Mouse (Mus musculus) midbrain, embryonic 15.5 days (tissue): ENCODE data around the gene Itk. TPM values are rescaled to one million over a fixed set of nuclear protein-coding genes. Genes with fewer than 3 reads are reported as not detected.

Experiments used
- ATAC-seq: fragments of 200-750 bp; cut with Nextera tagmentation; replicated peaks from 2 replicates; pipeline ENCODE4 v1.8.0; 2017; ENCODE audit warnings: moderate TSS enrichment
- H3K27ac ChIP-seq: fragments of 300-500 bp; sonication (generic); 2 replicates; pipeline ENCODE4 v1.5.1; 2015; ENCODE audit warnings: mild to moderate bottlenecking, inconsistent platforms
- H3K27me3 ChIP-seq: fragments of 300-500 bp; sonication (generic); replicated peaks from 2 replicates; pipeline ENCODE4 v1.6.1; 2015; ENCODE audit warnings: inconsistent platforms
- H3K36me3 ChIP-seq: fragments of 300-500 bp; sonication (generic); replicated peaks from 2 replicates; pipeline ENCODE4 v1.6.1; 2015; ENCODE audit warnings: inconsistent platforms
- H3K4me1 ChIP-seq: fragments of 300-500 bp; sonication (generic); 2 replicates; pipeline ENCODE4 v1.6.1; 2015; ENCODE audit warnings: inconsistent platforms
- H3K4me2 ChIP-seq: fragments of 300-500 bp; sonication (generic); 2 replicates; pipeline ENCODE4 v1.6.1; 2015; ENCODE audit warnings: inconsistent platforms, mild to moderate bottlenecking, moderate library complexity
- H3K4me3 ChIP-seq: fragments of 300-500 bp; sonication (generic); 2 replicates; pipeline ENCODE4 v1.5.1; 2015; ENCODE audit warnings: mild to moderate bottlenecking, inconsistent platforms
- H3K9ac ChIP-seq: fragments of 300-500 bp; sonication (generic); 2 replicates; pipeline ENCODE4 v1.6.1; 2015; ENCODE audit warnings: mild to moderate bottlenecking, inconsistent platforms
- H3K9me3 ChIP-seq: fragments of 300-500 bp; sonication (generic); 2 replicates; pipeline ENCODE4 v1.6.1; 2016; ENCODE audit warnings: inconsistent platforms
- WGBS: fragments of 180-500 bp; shearing (Covaris S2); methylation state at CpG from one replicate; pipeline ENCODE4 v1.1.7; 2015; ENCODE audit warnings: mixed read lengths; 5-methylcytosine and 5-hydroxymethylcytosine counted together
- polyA plus RNA-seq: library from polyadenylated mRNA; unstranded; fragments of >200 nt; fragmentation: Nextera tagmentation; extraction: Ambion mirVana; gene quantifications from 2 replicates; pipeline ENCODE4 v1.2.1, GENCODE M21; 2015

Itk gene
- polyA plus RNA-seq, 1 experiment from 2014 or later: not detected

- no peak overlapping the region for H3K4me3 ChIP-seq
- no peak overlapping the region for H3K9ac ChIP-seq
- no peak for ATAC-seq
- H3K36me3 ChIP-seq: no peaks in the 10 kb centered on the region
- 79% methylated on average over 6 of the region's 6 CpGs for WGBS
- H3K9me3 ChIP-seq: no peaks in the 10 kb centered on the region
- H3K4me2 ChIP-seq: no peak overlapping the region
- no peaks in the 10 kb centered on the region for H3K27me3 ChIP-seq
- H3K27ac ChIP-seq: no peak overlapping the region
- H3K4me1 ChIP-seq: no peaks in the 10 kb centered on the region
Measured at GRCm38 (mm10) chr11:46388438-46388837, 877 bp downstream of the Itk start.

GRCm38 (mm10) chr11:46387061-46387460, 2.3 kb downstream of the Itk start:
- no peak for ATAC-seq
- Histone ChIP-seq H3K4me1 (no peaks in the 10 kb centered on the region), H3K27ac (no peak overlapping the region)

GRCm38 (mm10) chr11:46386556-46386955, 2.8 kb downstream of the Itk start:
- WGBS: 91% methylated on average over 8 of the region's 8 CpGs

More at GRCm38 (mm10) chr11:46387061-46387460, 2.3 kb downstream of the Itk start:
- H3K27me3 ChIP-seq: no peaks in the 10 kb centered on the region
- no peak overlapping the region for H3K4me3 ChIP-seq
- 91% methylated on average over 8 of the region's 8 CpGs for WGBS
- no peaks in the 10 kb centered on the region for H3K9me3 ChIP-seq
- no peak overlapping the region for H3K9ac ChIP-seq
- no peak overlapping the region for H3K4me2 ChIP-seq
- H3K36me3 ChIP-seq: no peaks in the 10 kb centered on the region

GRCm38 (mm10) chr11:46384925-46385324, 4.4 kb downstream of the Itk start:
- Histone ChIP-seq H3K9me3 (no peaks in the 10 kb centered on the region), H3K9ac (no peak overlapping the region), H3K27me3 (no peaks in the 10 kb centered on the region), H3K4me1 (no peaks in the 10 kb centered on the region), H3K4me2 (no peak overlapping the region), H3K36me3 (no peaks in the 10 kb centered on the region), H3K27ac (no peak overlapping the region), H3K4me3 (no peak overlapping the region)
- no peak for ATAC-seq
- whole genome bisulfite sequencing: 79% methylated on average over 2 of the region's 2 CpGs

More at GRCm38 (mm10) chr11:46386556-46386955, 2.8 kb downstream of the Itk start:
- ATAC-seq: no peak
- H3K9me3 ChIP-seq: no peaks in the 10 kb centered on the region
- H3K4me3 ChIP-seq: no peak overlapping the region
- no peaks in the 10 kb centered on the region for H3K27me3 ChIP-seq
- no peak overlapping the region for H3K27ac ChIP-seq
- no peaks in the 10 kb centered on the region for H3K4me1 ChIP-seq
- no peaks in the 10 kb centered on the region for H3K36me3 ChIP-seq
- no peak overlapping the region for H3K9ac ChIP-seq
- no peak overlapping the region for H3K4me2 ChIP-seq

GRCm38 (mm10) chr11:46382466-46382865, 6.8 kb downstream of the Itk start:
- WGBS: 92% methylated on average over 4 of the region's 4 CpGs
- no peak overlapping the region for H3K27ac ChIP-seq
- no peak for ATAC-seq
- no peak overlapping the region for H3K4me3 ChIP-seq
- no peaks in the 10 kb centered on the region for H3K4me1 ChIP-seq
- H3K9me3 ChIP-seq: no peaks in the 10 kb centered on the region
- no peak overlapping the region for H3K4me2 ChIP-seq
- H3K9ac ChIP-seq: no peak overlapping the region
- no peaks in the 10 kb centered on the region for H3K27me3 ChIP-seq
- H3K36me3 ChIP-seq: no peaks in the 10 kb centered on the region

GRCm38 (mm10) chr11:46380097-46380675, 9.1 kb downstream of the Itk start:
- WGBS: 88% methylated on average over 7 of the region's 7 CpGs
- no peaks in the 10 kb centered on the region for H3K36me3 ChIP-seq
- H3K9me3 ChIP-seq: no peaks in the 10 kb centered on the region
- no peak overlapping the region for H3K4me3 ChIP-seq
- H3K27ac ChIP-seq: no peak overlapping the region
- H3K9ac ChIP-seq: no peak overlapping the region
- H3K4me1 ChIP-seq: no peaks in the 10 kb centered on the region
- H3K4me2 ChIP-seq: no peak overlapping the region
- H3K27me3 ChIP-seq: no peaks in the 10 kb centered on the region
- no peak for ATAC-seq

GRCm38 (mm10) chr11:46377819-46378782, 11.2 kb downstream of the Itk start:
- H3K27me3 ChIP-seq: no peaks in the 10 kb centered on the region
- ATAC-seq: no peak
- H3K36me3 ChIP-seq: no peaks in the 10 kb centered on the region
- no peaks in the 10 kb centered on the region for H3K4me1 ChIP-seq
- no peak overlapping the region for H3K4me3 ChIP-seq
- H3K27ac ChIP-seq: no peak overlapping the region
- 90% methylated on average over 8 of the region's 8 CpGs for WGBS
- H3K9ac ChIP-seq: no peak overlapping the region
- no peaks in the 10 kb centered on the region for H3K9me3 ChIP-seq
- H3K4me2 ChIP-seq: no peak overlapping the region

GRCm38 (mm10) chr11:46377316-46377715, 12.0 kb downstream of the Itk start:
- Histone ChIP-seq H3K9me3 (no peaks in the 10 kb centered on the region), H3K9ac (no peak overlapping the region), H3K36me3 (no peaks in the 10 kb centered on the region), H3K27me3 (no peaks in the 10 kb centered on the region), H3K4me3 (no peak overlapping the region), H3K4me2 (no peak overlapping the region), H3K4me1 (no peaks in the 10 kb centered on the region), H3K27ac (no peak overlapping the region)
- ATAC-seq: no peak
- WGBS: 86% methylated on average over 1 of the region's 1 CpGs

GRCm38 (mm10) chr11:46375015-46375414, 14.3 kb downstream of the Itk start:
- Histone ChIP-seq H3K4me3 (no peak overlapping the region), H3K36me3 (no peaks in the 10 kb centered on the region), H3K27me3 (no peaks in the 10 kb centered on the region), H3K9ac (no peak overlapping the region), H3K4me2 (no peak overlapping the region), H3K9me3 (no peaks in the 10 kb centered on the region), H3K4me1 (no peaks in the 10 kb centered on the region), H3K27ac (no peak overlapping the region)
- WGBS: 85% methylated on average over 8 of the region's 8 CpGs
- ATAC-seq: no peak

GRCm38 (mm10) chr11:46373071-46374030, 16.0 kb downstream of the Itk start:
- ATAC-seq: no peak
- no peaks in the 10 kb centered on the region for H3K27me3 ChIP-seq
- no peaks in the 10 kb centered on the region for H3K9me3 ChIP-seq
- H3K4me3 ChIP-seq: no peak overlapping the region
- WGBS: 84% methylated on average over 13 of the region's 13 CpGs
- H3K36me3 ChIP-seq: no peaks in the 10 kb centered on the region
- H3K27ac ChIP-seq: no peak overlapping the region
- no peak overlapping the region for H3K4me2 ChIP-seq
- no peaks in the 10 kb centered on the region for H3K4me1 ChIP-seq
- no peak overlapping the region for H3K9ac ChIP-seq

- WGBS: 90% methylated on average over 8 of the region's 8 CpGs
- H3K4me3 ChIP-seq: no peak overlapping the region
- H3K4me2 ChIP-seq: no peak overlapping the region
- H3K27ac ChIP-seq: no peak overlapping the region
- H3K27me3 ChIP-seq: no peaks in the 10 kb centered on the region
- H3K4me1 ChIP-seq: no peaks in the 10 kb centered on the region
- no peak for ATAC-seq
- no peak overlapping the region for H3K9ac ChIP-seq
- H3K9me3 ChIP-seq: no peaks in the 10 kb centered on the region
- no peaks in the 10 kb centered on the region for H3K36me3 ChIP-seq
Measured at GRCm38 (mm10) chr11:46372331-46372953, 16.9 kb downstream of the Itk start.
